Mouse (Mus musculus) E14TG2a.4 (cell line): ENCODE results near the gene Arhgap9.

Source experiments
- CTCF ChIP-seq: conservative IDR thresholded peaks from 2 replicates; pipeline ENCODE4 v1.5.1; 2014; ENCODE audit warnings: low read length
- NANOG ChIP-seq: IDR thresholded peaks from 2 replicates; pipeline ENCODE4 v1.6.1; 2014; ENCODE audit warnings: borderline replicate concordance, low read length, mixed read lengths

- TF ChIP-seq CTCF (no peak), NANOG (no peak)
Observed at GRCm38 (mm10) chr10:127368273-127368672, 46.5 kb downstream of the Arhgap9 start.
